Mouse (Mus musculus): ENCODE results near the gene Prorsd1. TPM values are rescaled to one million over a fixed set of nuclear protein-coding genes. Genes with fewer than 3 reads are reported as not detected.
"Not testable (repeated sequence)": the region's sequence is repeated elsewhere in the genome, so short reads cannot be mapped to it uniquely, and the experiment has no call there.

Gene Prorsd1
- polyA plus RNA-seq, 1 experiment from 2014 or later, result 17.4 TPM

DNA sequence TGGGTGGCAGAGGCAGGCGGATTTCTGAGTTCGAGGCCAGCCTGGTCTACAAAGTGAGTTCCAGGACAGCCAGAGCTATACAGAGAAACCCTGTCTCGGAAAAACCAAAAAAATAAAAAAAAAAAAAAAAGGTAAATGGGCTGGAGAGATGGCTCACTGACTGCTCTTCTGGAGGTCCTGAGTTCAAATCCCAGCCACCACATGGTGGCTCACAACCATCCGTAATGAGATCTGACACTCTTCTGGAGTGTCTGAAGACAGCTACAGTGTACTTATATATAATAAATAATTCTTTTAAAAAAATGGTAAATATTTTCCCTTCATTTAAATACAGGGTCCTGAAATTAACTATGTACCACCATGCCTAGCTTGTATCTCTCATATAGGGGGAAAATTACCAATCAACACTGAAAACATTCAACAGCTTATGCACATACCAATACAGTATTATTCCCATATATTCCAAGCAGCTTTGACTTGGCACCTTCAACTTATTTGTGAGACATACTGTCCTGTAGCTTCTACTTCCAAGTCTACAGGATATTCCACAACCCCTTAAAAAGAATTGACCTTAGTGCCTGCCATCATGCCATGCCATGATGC, 30.4 kb upstream of the Prorsd1 start:
- not testable (repeated sequence) for H3K9me3 ChIP-seq (replicated peaks); H3K4me3 ChIP-seq (replicated peaks); H3K27me3 ChIP-seq; H3K27ac ChIP-seq (replicated peaks); H3K4me2 ChIP-seq; ATAC-seq (ENCODE audit: insufficient read depth); H3K9ac ChIP-seq
- 69% methylated on average over 4 of the region's 4 CpGs for WGBS (ENCODE audit: insufficient replicate concordance)
- peaks cover 20% of the 10 kb centered on the region for H3K4me1 ChIP-seq (replicated peaks)
- H3K36me3 ChIP-seq (replicated peaks), result peaks cover 57% of the 10 kb centered on the region

DNA sequence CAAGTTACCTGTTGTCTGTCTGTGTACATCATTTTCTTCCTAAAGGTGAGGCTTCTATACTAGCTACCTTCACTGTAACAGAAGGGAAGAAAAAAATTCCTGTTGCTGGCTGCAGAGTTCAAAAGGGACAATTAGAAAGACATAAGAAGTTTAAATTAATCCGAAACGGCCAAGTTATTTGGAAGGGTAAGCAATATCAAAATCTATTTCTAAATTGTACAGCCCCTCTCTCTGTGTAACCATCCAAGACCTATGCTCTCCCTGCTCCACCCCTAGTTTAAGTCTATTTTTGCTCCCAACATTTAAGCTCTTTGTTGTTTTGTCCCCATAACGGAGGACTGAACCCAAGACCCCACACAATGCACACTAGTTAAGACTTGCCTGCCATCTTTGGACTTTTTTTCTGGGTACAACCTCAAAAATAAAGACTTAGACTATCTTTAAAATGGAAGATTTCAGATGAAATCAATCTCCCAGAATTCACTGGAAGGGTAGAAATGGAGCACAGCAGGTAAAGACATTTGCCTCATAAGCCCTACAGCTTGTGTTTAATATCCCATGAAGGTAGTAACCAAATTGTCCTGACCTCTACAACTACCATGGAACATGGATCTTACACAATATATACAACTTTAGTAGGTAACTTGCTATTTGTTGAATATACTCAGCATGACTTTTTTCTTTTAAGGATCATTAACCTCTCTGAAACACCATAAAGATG, 29.6 kb upstream of the Prorsd1 start:
- Histone ChIP-seq H3K9ac (no peak overlapping the region), H3K4me1 (replicated peaks) (peaks cover 19% of the 10 kb centered on the region), H3K9me3 (replicated peaks) (no peaks in the 10 kb centered on the region), H3K36me3 (replicated peaks) (peaks cover 59% of the 10 kb centered on the region), H3K27me3 (no peaks in the 10 kb centered on the region), H3K4me3 (replicated peaks) (no peak overlapping the region), H3K27ac (replicated peaks) (no peak overlapping the region), H3K4me2 (no peak overlapping the region)
- 88% methylated on average over 3 of the region's 3 CpGs for WGBS (ENCODE audit: insufficient replicate concordance)
- no peak for ATAC-seq (ENCODE audit: insufficient read depth)

- Histone ChIP-seq H3K4me3 (replicated peaks) (no peak overlapping the region), H3K9ac (no peak overlapping the region), H3K27me3 (no peaks in the 10 kb centered on the region), H3K27ac (replicated peaks) (no peak overlapping the region), H3K9me3 (replicated peaks) (no peaks in the 10 kb centered on the region), H3K36me3 (replicated peaks) (peaks cover 66% of the 10 kb centered on the region), H3K4me1 (replicated peaks) (no peaks in the 10 kb centered on the region), H3K4me2 (no peak overlapping the region)
- ATAC-seq (ENCODE audit: insufficient read depth), result no peak
- WGBS (ENCODE audit: insufficient replicate concordance), result 75% methylated on average over 1 of the region's 1 CpGs
Observed at GRCm38 (mm10) chr11:29538201-29538600, 23.4 kb upstream of the Prorsd1 start.

GRCm38 (mm10) chr11:29525988-29526794, 11.4 kb upstream of the Prorsd1 start, which contains the start of gene Mtif2:
Gene Mtif2, plus strand, starts transcription at chr11:29526408.
- H3K9me3 ChIP-seq (replicated peaks), result no peaks in the 10 kb centered on the region
- WGBS (ENCODE audit: insufficient replicate concordance), result 2% methylated on average over 47 of the region's 47 CpGs
- H3K4me1 ChIP-seq (replicated peaks), result peaks cover 25% of the 10 kb centered on the region
- no peaks in the 10 kb centered on the region for H3K27me3 ChIP-seq
- H3K36me3 ChIP-seq (replicated peaks), result peaks cover 12% of the 10 kb centered on the region; the same call in 1 of the 2 replicates
- H3K9ac ChIP-seq, result peak within 1 kb of the TSS; percentile 73
- H3K4me3 ChIP-seq (replicated peaks), result peak within 1 kb of the TSS; percentile 87
- H3K4me2 ChIP-seq, result peak within 1 kb of the TSS; percentile 76
- peak; percentile 97 for ATAC-seq (ENCODE audit: insufficient read depth)
- peak within 1 kb of the TSS; percentile 82 for H3K27ac ChIP-seq (replicated peaks)

GRCm38 (mm10) chr11:29514325-29514681, 530 bp downstream of the Prorsd1 start:
- Histone ChIP-seq H3K9ac (peak overlapping the region; percentile 83), H3K27me3 (no peaks in the 10 kb centered on the region), H3K9me3 (replicated peaks) (no peaks in the 10 kb centered on the region), H3K36me3 (replicated peaks) (peaks cover 20% of the 10 kb centered on the region), H3K4me3 (replicated peaks) (peak overlapping the region; percentile 85), H3K4me1 (replicated peaks) (peaks cover 15% of the 10 kb centered on the region), H3K4me2 (peak overlapping the region; percentile 77), H3K27ac (replicated peaks) (peak overlapping the region; percentile 87)
- no peak for ATAC-seq (ENCODE audit: insufficient read depth)
- 4% methylated on average over 10 of the region's 10 CpGs for WGBS (ENCODE audit: insufficient replicate concordance)

DNA sequence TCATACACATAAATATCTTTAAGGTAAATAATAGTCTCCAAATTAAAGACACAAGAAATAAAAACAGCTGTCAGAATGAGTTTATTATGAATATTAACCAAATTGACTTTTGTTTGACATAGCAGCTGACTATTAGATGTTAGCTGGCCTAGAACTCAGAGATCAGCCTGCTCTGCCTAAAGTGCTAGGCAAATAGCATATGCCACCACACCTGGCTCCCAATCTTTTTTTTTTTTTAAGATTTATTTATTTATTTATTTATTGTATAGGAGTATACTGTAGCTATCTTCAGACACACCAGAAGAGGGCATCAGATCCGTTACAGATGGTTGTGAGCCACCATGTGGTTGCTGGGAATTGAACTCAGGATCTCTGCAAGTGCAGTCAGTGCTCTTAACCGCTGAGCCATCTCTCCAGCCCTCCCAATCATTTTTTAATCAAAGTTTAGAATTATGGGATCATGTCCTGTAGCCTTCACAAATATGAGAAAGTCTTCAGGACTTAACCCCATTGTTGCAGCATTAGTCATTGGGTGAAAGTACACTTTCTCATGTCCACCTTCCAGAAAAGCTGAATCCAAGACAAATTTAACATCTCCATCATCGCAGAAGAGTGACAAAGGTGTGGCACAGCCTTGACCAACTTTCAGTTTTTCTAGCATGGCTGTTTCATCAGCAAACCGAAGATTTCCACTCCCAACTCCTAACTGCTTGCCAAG, 1.9 kb downstream of the Prorsd1 start:
- H3K36me3 ChIP-seq (replicated peaks), result peaks cover 20% of the 10 kb centered on the region
- no peak overlapping the region for H3K4me2 ChIP-seq
- no peaks in the 10 kb centered on the region for H3K27me3 ChIP-seq
- no peak for ATAC-seq (ENCODE audit: insufficient read depth)
- H3K9ac ChIP-seq, result no peak overlapping the region
- no peaks in the 10 kb centered on the region for H3K9me3 ChIP-seq (replicated peaks)
- WGBS (ENCODE audit: insufficient replicate concordance), result 80% methylated on average over 4 of the region's 4 CpGs
- H3K4me1 ChIP-seq (replicated peaks), result peaks cover 15% of the 10 kb centered on the region
- no peak overlapping the region for H3K4me3 ChIP-seq (replicated peaks)
- H3K27ac ChIP-seq (replicated peaks), result no peak overlapping the region

DNA sequence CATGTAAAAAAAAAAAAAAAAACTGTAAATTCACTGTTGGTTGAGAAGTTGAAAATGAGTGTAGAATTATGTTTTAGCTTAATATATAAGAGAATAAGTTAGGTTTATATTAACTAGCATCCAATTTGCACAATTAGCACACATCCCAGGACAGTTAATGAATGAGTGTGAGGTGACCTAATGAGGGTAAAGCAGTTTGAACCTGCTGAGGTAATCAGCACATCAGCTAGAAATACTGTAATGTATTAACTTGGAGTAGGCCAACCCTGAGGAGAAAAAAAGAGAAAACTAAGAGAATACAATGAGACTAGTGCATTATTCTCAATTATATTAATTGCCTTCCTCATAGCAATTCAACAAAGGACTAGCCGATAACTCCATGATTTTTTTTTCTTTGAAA, 5.4 kb downstream of the Prorsd1 start:
- 85% methylated on average over 1 of the region's 1 CpGs for WGBS (ENCODE audit: insufficient replicate concordance)
- no peaks in the 10 kb centered on the region for H3K9me3 ChIP-seq (replicated peaks)
- no peaks in the 10 kb centered on the region for H3K27me3 ChIP-seq
- H3K27ac ChIP-seq (replicated peaks), result no peak overlapping the region
- peaks cover 15% of the 10 kb centered on the region for H3K4me1 ChIP-seq (replicated peaks)
- H3K36me3 ChIP-seq (replicated peaks), result peaks cover 20% of the 10 kb centered on the region
- H3K4me3 ChIP-seq (replicated peaks), result no peak overlapping the region
- no peak overlapping the region for H3K9ac ChIP-seq
- no peak for ATAC-seq (ENCODE audit: insufficient read depth)
- H3K4me2 ChIP-seq, result no peak overlapping the region

DNA sequence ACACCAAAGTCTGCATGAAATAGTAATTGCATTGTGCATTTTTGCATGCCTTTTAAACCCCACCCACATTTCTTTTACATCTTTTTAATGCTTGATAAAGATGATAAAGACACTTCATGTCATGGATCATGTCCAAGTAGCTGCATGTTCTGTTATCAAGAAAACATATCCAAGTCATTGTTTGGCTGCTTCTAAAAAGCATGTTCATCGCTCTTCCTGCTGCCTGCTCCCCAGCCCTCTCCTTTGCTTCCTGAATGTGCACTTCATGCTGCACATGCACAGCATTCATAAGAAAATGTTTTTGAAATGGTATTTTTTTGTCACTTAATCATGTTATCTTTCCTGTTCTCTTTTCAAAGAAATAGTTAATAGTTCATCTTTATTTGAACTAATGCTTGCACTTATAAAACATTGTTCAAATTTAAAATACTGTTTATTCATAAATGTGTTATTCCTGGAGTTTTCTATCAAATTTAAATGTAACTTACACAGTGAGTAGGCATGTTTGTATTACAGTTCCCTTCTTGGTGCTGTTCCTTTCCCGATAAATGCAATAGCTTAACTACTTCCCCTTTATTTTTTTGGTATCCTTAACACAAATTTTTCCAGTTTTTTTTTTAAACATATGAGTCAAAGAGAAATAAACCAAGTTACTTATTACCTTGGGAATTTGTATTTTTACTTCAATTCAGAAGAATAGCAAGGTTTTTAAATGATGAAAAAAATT, 9.8 kb downstream of the Prorsd1 start:
- peak overlapping the region; percentile 6 for H3K4me2 ChIP-seq
- H3K27me3 ChIP-seq, result no peaks in the 10 kb centered on the region
- H3K27ac ChIP-seq (replicated peaks), result peak overlapping the region; percentile 48; the same call in 1 of the 2 replicates
- no peaks in the 10 kb centered on the region for H3K9me3 ChIP-seq (replicated peaks)
- 36% methylated on average over 2 of the region's 2 CpGs for WGBS (ENCODE audit: insufficient replicate concordance)
- H3K4me1 ChIP-seq (replicated peaks), result peaks cover 16% of the 10 kb centered on the region
- no peak overlapping the region for H3K4me3 ChIP-seq (replicated peaks)
- ATAC-seq (ENCODE audit: insufficient read depth), result peak; percentile 58
- H3K36me3 ChIP-seq (replicated peaks), result no peaks in the 10 kb centered on the region
- no peak overlapping the region for H3K9ac ChIP-seq

DNA sequence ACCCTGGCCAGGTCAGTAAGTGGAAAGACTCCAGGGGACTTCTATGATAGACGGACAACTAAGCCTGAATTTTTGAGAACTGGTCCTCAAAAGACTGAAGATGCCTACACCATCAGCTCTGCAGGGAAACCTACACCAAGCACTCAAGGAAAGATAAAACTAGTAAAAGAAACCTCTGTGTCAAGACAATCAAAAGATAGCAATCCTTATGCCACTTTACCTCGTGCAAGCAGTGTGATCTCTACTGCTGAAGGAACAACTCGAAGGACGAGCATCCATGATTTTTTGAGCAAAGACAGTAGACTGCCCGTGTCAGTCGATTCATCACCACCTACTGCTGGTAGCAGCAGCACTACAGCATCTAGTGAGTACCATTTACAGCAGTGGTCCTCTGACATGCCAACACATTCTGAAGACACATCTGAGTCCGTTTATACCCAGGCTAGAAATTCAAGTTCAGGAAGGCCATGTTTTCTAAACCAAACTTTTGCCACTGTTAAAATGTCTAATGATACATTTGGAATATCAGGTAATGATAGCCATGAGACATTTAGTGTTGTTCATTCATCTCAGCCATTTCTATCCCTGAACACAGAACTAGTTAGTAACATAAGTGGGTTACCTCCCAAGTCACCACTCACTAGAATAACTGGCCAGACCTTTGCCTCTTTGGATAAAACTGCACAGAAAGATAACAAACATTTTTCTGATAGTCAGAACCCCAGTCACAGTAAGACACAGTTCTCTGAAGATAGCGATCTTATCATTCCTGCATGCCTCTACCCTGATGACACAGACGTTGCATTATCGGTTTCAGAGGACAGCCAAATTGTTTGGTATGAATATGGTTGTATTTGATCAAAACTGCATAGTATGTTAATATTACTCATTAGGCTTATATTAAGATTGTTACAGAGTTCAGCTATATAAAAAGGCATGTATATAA, 10.6 kb downstream of the Prorsd1 start:
- 0 out of 2 replicates have a peak, but pooled peaks cover 4% of the 10 kb centered on the region for H3K36me3 ChIP-seq (replicated peaks)
- H3K9me3 ChIP-seq (replicated peaks), result no peaks in the 10 kb centered on the region
- H3K4me3 ChIP-seq (replicated peaks), result no peak overlapping the region
- 49% methylated on average over 10 of the region's 10 CpGs for WGBS (ENCODE audit: insufficient replicate concordance)
- H3K9ac ChIP-seq, result no peak overlapping the region
- peak overlapping the region; percentile 48 for H3K27ac ChIP-seq (replicated peaks)
- H3K27me3 ChIP-seq, result no peaks in the 10 kb centered on the region
- H3K4me1 ChIP-seq (replicated peaks), result peaks cover 16% of the 10 kb centered on the region
- peak overlapping the region; percentile 6 for H3K4me2 ChIP-seq
- ATAC-seq (ENCODE audit: insufficient read depth), result peak; percentile 84
